Mouse (Mus musculus): ENCODE results near the gene Lypd6b. TPM values are rescaled to one million over a fixed set of nuclear protein-coding genes. Genes with fewer than 3 reads are reported as not detected.

Gene Lypd6b
- total and polyA plus RNA-seq, 2 experiments from 2014 or later: 0.11 to 0.38 TPM

DNA sequence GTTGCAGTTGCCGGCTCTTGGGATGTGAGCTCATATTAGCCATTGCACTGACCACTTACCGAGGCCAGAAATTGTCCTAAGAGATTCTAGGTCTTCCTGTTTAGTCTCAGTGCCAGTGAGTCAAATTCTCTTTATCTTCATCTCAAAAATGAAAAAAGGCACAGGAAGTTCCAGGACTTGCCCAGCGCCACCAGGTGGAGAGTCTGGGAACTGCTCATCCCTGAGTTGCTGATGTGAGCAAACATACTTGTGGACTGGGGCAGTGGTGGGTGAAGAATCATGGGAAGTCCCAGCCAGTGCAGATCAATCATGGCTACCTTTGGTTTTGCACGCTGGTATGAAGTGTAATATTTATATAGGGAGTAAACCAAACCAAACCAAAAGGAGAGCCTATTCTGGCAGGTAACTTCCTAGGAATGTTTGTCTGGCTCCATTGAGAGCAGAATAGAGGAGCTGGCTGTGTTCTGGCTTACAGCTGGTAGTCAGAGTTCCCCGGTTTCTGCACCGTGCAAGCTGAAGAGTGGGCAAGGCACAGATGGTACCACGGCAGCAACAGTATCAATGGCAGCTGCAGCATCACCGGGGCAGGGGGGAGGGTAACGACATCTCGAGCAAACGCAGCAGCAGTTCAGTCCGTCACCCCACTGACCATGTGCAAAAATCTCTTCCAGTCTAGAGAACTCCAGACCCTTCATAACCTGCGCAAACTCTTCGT, 38.7 kb upstream of the Lypd6b start:
- no peaks in the 10 kb centered on the region for H3K36me3 ChIP-seq (replicated peaks; ENCODE audit: control insufficient read depth, insufficient read depth, low read length)
- H3K9ac ChIP-seq (replicated peaks; ENCODE audit: low read depth, low read length): no peak overlapping the region

DNA sequence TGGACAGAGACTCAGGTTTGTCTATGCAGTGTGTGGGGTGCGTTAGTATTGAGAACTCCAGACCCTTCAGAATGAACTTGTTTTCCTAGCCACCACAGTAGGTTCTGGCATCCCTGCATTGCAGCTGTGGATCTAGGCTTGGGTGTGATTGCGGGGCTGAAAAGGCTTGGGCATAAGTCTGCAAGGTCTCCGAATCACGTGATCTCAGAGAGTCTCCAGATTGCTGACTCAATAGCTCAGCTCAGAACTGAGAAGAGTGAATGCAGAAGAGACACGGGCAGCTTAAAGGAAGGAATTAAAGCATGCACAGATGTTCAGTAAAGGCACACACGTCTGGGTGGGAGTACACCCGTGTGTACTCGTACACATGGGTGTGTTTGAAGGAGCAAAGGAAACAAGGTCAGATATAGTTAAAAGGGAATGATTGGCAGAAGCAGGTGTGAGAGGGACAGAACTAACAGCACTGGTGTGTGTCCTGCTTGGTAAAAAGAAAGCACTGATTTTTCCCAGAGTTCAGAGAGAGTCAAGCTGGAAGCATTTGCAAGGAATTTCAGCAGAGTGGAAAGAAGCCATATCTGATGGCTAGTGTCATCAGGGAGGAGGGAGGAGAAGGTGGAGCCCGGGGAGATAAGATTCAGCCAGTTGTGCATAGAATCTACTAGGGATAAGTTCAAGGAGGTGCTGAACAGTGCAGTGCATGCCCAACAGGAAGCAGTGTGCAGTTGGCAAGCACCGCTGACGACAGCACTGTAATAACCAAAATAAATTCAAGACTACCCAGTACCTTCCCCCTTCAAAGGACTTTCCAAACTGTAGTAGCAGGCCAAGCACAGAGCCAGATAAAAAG, 37.5 kb upstream of the Lypd6b start:
- Histone ChIP-seq H3K9ac (replicated peaks; ENCODE audit: low read depth, low read length) (no peak overlapping the region), H3K27me3 (ENCODE audit: control insufficient read depth, insufficient read depth, low read length) (no peaks in the 10 kb centered on the region), H3K4me3 (ENCODE audit: low read depth, low read length) (no peak overlapping the region), H3K4me2 (ENCODE audit: low read depth, low read length) (no peak overlapping the region), H3K36me3 (replicated peaks; ENCODE audit: control insufficient read depth, insufficient read depth, low read length) (no peaks in the 10 kb centered on the region), H3K9me3 (replicated peaks; ENCODE audit: control insufficient read depth, low read length) (no peaks in the 10 kb centered on the region), H3K27ac (ENCODE audit: low read depth) (0 out of 2 replicates have a peak overlapping the region, but pooled peaks have one; percentile 50), H3K4me1 (ENCODE audit: control insufficient read depth, insufficient read depth) (peaks cover 13% of the 10 kb centered on the region)
- ATAC-seq (ENCODE audit: insufficient read depth, low read depth) (peak; percentile 77), DNase-seq (ENCODE audit: low spot score) (peak; percentile 67)
- TF ChIP-seq EP300 (IDR thresholded peaks at IDR 0.05; ENCODE audit: low read depth): no peak
- no peak for TF ChIP-seq CTCF (IDR thresholded peaks at IDR 0.05; ENCODE audit: low read depth)
- WGBS: 22% methylated on average over 11 of the region's 11 CpGs

More for the DNA sequence above, 38.7 kb upstream of the Lypd6b start:
- H3K27me3 ChIP-seq (ENCODE audit: control insufficient read depth, insufficient read depth, low read length): no peaks in the 10 kb centered on the region
- WGBS: 77% methylated on average over 14 of the region's 14 CpGs
- no peak overlapping the region for H3K4me2 ChIP-seq (ENCODE audit: low read depth, low read length)
- TF ChIP-seq CTCF (IDR thresholded peaks at IDR 0.05; ENCODE audit: low read depth): peak; percentile 39; the same call in 1 of the 2 replicates
- TF ChIP-seq EP300 (IDR thresholded peaks at IDR 0.05; ENCODE audit: low read depth): no peak
- no peak overlapping the region for H3K4me3 ChIP-seq (ENCODE audit: low read depth, low read length)
- peaks cover 13% of the 10 kb centered on the region for H3K4me1 ChIP-seq (ENCODE audit: control insufficient read depth, insufficient read depth)
- no peak for DNase-seq (ENCODE audit: low spot score)
- H3K9me3 ChIP-seq (replicated peaks; ENCODE audit: control insufficient read depth, low read length): no peaks in the 10 kb centered on the region
- ATAC-seq (ENCODE audit: insufficient read depth, low read depth): no peak
- H3K27ac ChIP-seq (ENCODE audit: low read depth): no peak overlapping the region

DNA sequence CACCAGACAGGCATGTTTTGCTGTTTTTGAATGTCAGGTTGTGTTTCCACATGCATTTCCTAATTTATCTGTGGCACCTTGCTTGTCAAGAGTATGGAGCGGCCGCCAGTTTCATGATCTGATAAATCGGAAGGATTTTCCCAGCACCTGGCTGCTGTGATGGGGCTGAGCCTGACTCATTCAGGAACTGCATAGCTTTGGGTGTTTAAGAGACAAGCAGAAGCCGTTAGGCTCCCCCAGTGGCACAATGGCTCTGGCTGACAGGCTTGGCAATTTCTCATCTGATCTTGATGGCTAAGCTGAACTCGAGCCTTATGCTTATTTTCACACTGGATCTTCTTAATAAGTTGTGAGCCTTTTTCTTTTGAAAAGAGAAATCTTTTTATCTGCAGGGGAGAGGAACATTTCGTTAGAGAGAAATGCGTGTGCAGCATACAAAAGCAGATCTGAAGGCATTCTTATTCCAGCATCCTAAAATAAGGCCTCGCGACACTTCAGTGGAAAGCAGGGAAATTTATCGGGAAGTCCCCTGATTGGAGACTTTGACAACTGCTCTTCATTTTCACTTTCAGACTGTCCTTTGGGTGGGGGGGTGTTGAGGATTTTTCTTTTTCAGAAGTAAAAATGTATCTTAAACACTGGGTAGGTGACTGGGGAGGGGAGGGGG, 35.8 kb upstream of the Lypd6b start:
- TF ChIP-seq CTCF (IDR thresholded peaks at IDR 0.05; ENCODE audit: low read depth) (no peak), EP300 (IDR thresholded peaks at IDR 0.05; ENCODE audit: low read depth) (no peak)
- no peak overlapping the region for H3K4me2 ChIP-seq (ENCODE audit: low read depth, low read length)
- no peak for DNase-seq (ENCODE audit: low spot score)
- ATAC-seq (ENCODE audit: insufficient read depth, low read depth): no peak
- no peak overlapping the region for H3K9ac ChIP-seq (replicated peaks; ENCODE audit: low read depth, low read length)
- 81% methylated on average over 10 of the region's 10 CpGs for WGBS
- H3K4me3 ChIP-seq (ENCODE audit: low read depth, low read length): no peak overlapping the region
- H3K9me3 ChIP-seq (replicated peaks; ENCODE audit: control insufficient read depth, low read length): no peaks in the 10 kb centered on the region
- H3K27me3 ChIP-seq (ENCODE audit: control insufficient read depth, insufficient read depth, low read length): no peaks in the 10 kb centered on the region
- peaks cover 13% of the 10 kb centered on the region for H3K4me1 ChIP-seq (ENCODE audit: control insufficient read depth, insufficient read depth)
- H3K27ac ChIP-seq (ENCODE audit: low read depth): no peak overlapping the region
- no peaks in the 10 kb centered on the region for H3K36me3 ChIP-seq (replicated peaks; ENCODE audit: control insufficient read depth, insufficient read depth, low read length)

DNA sequence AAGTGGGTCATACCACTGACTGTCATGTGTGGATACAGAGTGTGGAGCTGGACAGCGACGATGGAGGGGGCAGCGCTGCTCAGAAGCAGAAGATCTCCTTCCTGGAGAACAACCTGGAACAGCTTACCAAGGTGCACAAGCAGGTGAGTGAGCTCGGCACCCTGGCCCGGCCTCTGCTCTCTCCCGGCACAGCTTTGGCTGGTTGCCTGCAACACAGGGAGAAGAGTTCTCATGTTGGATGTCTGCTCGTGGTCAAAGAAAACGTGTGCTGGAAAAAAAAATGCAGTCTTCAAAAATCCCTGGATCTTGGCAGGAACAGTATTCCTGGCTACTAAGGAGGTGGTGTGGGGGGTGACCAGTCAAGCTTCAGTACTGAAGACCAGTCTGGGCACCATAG, 35.3 kb upstream of the Lypd6b start:
- H3K4me3 ChIP-seq (ENCODE audit: low read depth, low read length): no peak overlapping the region

DNA sequence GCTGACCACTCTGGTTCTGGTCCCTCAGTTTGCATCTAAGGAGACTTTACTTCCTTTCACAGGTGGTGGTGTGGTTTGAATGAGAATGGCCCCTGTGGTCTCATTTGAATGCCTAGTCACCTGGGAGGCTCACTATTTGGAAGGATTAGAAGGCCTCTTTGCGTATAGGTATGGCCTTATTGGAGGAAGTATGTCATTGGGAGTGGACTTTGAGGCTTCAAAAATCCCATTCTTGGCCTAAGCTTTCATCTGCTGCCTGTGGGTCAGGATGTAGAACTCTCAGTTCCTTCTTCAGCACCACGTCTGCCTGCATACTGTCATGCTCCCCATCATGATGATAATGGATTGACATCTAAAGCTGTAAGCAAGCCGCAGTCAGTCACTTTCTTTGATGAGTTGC, 34.4 kb upstream of the Lypd6b start:
- H3K4me2 ChIP-seq (ENCODE audit: low read depth, low read length): no peak overlapping the region
- H3K36me3 ChIP-seq (replicated peaks; ENCODE audit: control insufficient read depth, insufficient read depth, low read length): no peaks in the 10 kb centered on the region
- H3K27ac ChIP-seq (ENCODE audit: low read depth): no peak overlapping the region
- H3K27me3 ChIP-seq (ENCODE audit: control insufficient read depth, insufficient read depth, low read length): no peaks in the 10 kb centered on the region
- H3K9ac ChIP-seq (replicated peaks; ENCODE audit: low read depth, low read length): no peak overlapping the region
- H3K4me3 ChIP-seq (ENCODE audit: low read depth, low read length): no peak overlapping the region
- WGBS: 78% methylated on average over 3 of the region's 3 CpGs
- peaks cover 13% of the 10 kb centered on the region for H3K4me1 ChIP-seq (ENCODE audit: control insufficient read depth, insufficient read depth)
- no peaks in the 10 kb centered on the region for H3K9me3 ChIP-seq (replicated peaks; ENCODE audit: control insufficient read depth, low read length)
- DNase-seq (ENCODE audit: low spot score) (no peak), ATAC-seq (ENCODE audit: insufficient read depth, low read depth) (no peak)
- no peak for TF ChIP-seq EP300 (IDR thresholded peaks at IDR 0.05; ENCODE audit: low read depth)
- TF ChIP-seq CTCF (IDR thresholded peaks at IDR 0.05; ENCODE audit: low read depth): no peak

More for the DNA sequence above, 35.3 kb upstream of the Lypd6b start:
- Histone ChIP-seq H3K36me3 (replicated peaks; ENCODE audit: control insufficient read depth, insufficient read depth, low read length) (no peaks in the 10 kb centered on the region), H3K4me2 (ENCODE audit: low read depth, low read length) (no peak overlapping the region), H3K9ac (replicated peaks; ENCODE audit: low read depth, low read length) (no peak overlapping the region), H3K27me3 (ENCODE audit: control insufficient read depth, insufficient read depth, low read length) (no peaks in the 10 kb centered on the region), H3K27ac (ENCODE audit: low read depth) (no peak overlapping the region), H3K4me1 (ENCODE audit: control insufficient read depth, insufficient read depth) (peaks cover 13% of the 10 kb centered on the region), H3K9me3 (replicated peaks; ENCODE audit: control insufficient read depth, low read length) (no peaks in the 10 kb centered on the region)
- DNase-seq (ENCODE audit: low spot score) (no peak), ATAC-seq (ENCODE audit: insufficient read depth, low read depth) (no peak)
- WGBS: 70% methylated on average over 8 of the region's 8 CpGs
- TF ChIP-seq CTCF (IDR thresholded peaks at IDR 0.05; ENCODE audit: low read depth): no peak
- TF ChIP-seq EP300 (IDR thresholded peaks at IDR 0.05; ENCODE audit: low read depth): no peak

Measured in heart, postnatal 0 days (tissue).